Mouse (Mus musculus): ENCODE data around the gene Ebf1.

The Ebf1 gene

GRCm38 (mm10) chr11:44619131-44619886, 2.2 kb downstream of the Ebf1 start:
- DNase-seq (ENCODE audit: low spot score in 2 of 2) = no peak

DNA sequence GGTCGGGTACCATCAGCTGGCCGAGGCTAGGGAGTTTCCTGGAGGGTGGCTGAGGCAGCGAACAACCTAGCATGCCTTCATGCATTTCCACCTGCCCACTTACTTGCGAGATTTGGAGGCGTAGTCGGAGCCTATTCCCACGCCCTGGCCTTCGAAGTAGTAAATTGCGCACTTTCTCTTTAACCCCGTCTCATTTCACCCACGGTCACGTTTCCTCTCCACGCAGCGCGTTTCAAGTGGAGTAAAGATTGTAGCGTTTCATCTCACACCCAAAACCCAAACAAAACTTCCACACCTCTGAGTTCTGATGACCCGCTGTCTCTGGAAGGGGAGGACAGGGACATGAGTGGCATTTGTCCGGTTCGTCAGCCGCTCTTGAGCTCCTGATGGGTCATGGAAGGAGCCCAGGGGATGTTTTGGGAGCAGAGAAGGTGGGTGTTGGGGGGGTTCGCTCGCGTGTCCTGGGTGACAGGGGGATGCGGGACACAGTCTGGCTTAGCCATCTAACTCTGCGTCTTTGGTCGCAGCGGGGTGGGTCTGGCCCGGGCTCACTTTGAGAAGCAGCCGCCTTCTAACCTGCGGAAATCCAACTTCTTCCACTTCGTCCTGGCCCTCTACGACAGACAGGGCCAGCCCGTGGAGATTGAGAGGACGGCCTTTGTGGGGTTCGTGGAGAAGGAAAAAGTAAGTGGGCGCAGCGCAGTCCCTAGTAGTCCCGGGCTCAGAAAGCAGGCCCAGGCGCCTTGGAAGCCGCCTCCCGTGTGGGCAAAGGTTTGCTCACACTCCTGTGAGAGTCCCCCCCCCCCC, 3.0 kb downstream of the Ebf1 start:
- DNase-seq (ENCODE audit: low spot score in 2 of 2) = no peak

DNA sequence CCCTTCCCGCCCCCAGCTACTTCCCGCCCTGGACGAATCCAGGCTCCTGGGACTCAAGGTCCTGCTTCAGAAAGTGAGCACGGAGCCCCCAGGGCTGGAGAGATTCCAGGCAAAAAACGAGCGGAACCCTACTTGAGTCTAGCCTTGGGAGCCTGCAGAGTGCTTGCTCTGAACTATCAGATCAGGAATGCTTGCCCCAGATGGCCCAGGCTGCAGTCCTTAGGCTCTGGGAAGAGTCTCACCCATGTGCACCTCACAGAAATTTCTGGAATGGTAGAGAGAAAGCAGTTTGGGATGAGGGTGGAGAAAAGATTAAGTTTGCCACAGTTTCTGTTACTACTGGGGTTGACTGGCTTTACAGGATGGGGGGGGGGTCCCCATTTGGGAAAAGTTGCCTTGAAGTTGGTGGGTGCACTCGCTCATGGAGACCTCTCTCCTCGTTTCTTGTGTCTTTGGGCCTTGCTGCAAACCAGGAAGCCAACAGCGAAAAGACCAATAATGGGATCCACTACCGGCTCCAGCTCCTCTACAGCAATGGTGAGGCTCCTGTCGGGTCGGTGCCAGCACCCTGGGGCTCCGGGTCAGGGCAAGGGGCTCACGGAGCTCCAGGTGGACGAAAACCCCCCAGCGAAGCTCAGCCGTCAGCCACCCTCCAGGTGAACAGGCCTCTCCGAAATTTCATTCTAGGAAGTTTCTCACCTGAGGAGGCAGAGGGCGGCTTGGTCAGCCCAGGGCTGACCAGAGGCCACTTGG, 3.8 kb downstream of the Ebf1 start:
- no peak for DNase-seq (ENCODE audit: low spot score in 2 of 2)

DNA sequence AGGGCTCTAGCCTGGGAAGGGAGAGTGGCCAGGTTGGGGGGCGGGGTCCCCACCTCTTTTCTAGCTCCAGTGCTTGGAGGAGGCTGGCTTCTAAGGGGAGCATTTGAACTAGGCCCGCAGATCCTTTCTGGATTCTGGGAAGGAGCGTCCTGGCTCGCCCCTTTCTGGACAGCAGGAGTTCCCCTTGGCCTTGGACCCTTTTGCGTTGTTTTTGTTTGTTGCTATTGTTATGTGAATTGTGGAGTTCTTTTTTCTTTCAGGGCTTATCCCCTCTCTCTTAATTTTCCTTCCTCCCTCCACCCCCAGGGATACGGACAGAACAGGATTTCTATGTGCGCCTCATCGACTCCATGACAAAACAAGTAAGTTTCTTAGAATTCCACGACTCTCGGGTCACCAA, 4.5 kb downstream of the Ebf1 start:
- DNase-seq (ENCODE audit: low spot score in 2 of 2) = no peak

DNA sequence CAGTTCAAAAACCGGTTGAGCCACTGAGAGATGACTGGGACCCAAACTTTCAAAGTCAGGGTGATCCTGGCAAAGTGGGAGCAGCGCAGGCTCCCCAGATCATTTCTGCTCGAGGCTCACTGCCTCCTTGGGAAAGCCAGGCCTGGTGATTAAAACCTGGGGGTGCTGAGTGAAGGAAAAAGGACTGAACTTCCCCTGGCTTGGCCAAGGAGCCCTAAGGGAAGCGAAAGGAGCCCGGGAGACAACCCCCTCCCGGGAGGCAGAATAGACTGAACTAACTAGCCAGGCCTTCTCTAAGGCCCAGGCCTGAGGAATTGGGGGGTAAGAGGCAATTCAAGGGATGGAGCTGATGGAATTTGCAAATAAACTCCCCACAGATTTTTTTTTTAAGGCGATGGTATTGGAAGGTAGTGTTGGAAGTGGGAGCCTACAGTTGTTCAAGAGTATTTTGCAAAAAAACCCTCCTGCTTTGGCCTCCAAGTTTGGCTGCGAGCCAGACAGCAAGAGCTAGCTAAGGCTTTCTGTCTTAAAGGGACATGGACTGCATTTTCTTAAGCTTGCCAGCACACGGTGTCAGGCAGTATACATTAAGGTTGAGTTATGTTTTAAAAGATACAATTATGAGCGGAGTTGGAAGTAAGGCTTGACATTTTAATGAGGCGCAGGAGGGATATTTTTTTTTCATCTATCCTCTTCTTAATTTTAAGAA, 5.1 kb downstream of the Ebf1 start:
- DNase-seq (ENCODE audit: low spot score in 2 of 2) = no peak

DNA sequence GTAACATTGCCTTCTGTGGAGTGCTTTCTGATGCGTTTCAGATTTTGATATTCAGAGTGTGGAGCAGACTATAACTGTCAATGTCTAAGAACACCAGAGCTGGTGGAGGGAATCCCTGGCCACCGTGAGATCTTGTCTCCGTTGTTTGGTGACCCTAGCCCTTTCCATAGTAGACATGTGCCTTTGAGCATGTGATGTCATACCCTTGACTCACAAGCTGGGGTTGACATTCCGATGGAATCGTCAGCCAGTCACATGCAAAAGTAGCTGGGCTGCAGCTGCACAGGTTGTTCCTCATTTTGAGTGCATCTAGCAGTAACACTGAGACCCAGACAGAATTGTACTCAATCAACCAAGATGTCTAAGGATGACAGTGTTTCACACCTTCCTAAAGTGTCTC, 7.4 kb downstream of the Ebf1 start:
- DNase-seq (ENCODE audit: low spot score in 2 of 2) = no peak

GRCm38 (mm10) chr11:44626065-44626464, 8.9 kb downstream of the Ebf1 start:
- DNase-seq (ENCODE audit: low spot score in 2 of 2) = no peak

DNA sequence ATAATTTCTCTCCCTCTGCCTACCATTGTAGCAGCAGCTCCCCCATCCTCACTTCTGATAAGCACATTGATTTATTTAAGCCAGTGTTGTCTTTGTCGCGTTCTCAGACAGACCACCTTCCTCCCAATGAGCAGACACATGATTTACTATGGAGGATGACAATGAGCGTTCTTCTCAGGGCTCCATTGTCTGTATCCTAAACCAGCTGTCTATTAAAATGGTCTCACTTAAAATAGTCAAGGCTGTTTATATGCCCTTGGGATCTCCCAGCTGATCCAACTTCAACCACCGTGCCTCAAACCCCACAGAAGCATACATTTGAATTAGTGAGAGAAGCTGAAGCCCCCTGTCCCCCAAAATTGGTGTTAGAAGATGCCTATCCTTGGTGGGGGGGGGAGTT, 11.3 kb downstream of the Ebf1 start:
- DNase-seq (ENCODE audit: low spot score in 2 of 2) = no peak

DNA sequence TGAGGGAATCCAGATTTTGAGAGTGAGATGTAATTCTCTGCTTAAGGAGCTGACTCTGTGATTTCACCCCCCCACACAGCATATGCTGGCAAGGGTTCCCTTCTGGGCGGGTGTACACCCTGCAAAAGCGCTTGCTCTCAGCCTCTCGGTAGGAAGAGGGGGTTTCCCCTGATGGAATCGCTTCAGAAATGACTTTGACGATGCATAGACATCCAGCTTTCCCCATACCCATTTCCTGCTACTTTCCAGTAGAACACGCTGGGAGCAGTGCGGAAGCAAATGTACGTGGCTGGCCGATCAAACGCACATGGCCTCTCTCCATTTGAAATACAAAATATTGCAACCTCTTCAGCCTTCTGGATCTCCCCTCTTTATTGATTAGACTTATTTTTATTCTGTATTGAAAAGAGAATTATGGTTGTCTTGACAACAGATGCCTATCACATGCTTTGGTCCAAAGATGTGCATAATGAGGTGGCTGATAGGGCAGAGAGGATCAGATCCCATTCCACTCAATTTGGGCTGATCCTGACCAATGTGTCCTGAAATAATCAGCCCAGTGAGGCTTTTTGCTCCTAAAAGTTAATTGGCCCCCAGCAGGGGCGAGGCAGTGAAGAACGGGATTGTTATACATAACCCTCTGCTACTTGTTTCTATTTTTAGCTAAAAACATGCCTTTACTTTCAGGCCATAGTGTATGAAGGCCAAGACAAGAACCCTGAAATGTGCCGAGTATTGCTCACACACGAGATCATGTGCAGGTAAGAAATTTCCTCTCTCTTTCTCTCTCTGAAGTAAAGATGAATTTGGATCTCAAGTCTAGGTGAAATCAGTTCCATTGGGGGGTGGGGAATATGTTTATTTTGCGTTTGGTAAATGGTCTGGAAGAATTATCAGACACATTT, 15.2 kb downstream of the Ebf1 start:
- no peak for DNase-seq (ENCODE audit: low spot score in 2 of 2)

GRCm38 (mm10) chr11:44633001-44633693, 16.0 kb downstream of the Ebf1 start:
- DNase-seq (ENCODE audit: low spot score in 2 of 2) = no peak

DNA sequence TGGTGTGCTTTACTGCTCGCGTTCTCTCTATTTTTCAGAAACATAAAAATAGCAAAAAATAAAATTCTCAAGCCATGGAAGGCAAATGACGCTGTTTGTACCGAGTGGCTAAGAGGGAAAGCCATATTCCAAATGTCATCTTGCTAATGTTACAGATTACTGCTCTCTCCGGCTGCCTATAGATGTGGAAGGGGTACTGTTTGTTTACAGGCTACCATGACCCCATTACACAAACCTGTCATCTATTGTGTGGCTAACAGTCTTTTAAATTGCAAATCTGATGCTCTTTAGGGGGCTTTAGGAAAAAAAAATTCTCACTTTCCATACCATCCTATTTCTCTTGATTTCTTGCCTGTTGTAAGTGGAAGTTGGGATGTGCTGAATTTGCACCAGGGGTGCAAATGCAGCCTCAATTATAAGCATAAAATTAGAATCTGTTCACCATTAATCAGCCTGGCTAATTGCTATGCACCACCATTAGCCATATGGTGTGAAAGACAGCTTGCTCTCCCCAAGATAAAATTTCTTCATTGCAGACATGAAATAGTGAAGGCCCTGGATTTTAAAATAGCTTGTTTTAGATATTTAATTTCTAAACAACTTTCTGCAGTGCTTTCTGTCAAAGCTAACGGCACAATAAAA, 17.6 kb downstream of the Ebf1 start:
- DNase-seq (ENCODE audit: low spot score in 2 of 2) = no peak

- DNase-seq (ENCODE audit: low spot score in 2 of 2) = no peak
Measured at GRCm38 (mm10) chr11:44636241-44636640, 19.1 kb downstream of the Ebf1 start.

DNA sequence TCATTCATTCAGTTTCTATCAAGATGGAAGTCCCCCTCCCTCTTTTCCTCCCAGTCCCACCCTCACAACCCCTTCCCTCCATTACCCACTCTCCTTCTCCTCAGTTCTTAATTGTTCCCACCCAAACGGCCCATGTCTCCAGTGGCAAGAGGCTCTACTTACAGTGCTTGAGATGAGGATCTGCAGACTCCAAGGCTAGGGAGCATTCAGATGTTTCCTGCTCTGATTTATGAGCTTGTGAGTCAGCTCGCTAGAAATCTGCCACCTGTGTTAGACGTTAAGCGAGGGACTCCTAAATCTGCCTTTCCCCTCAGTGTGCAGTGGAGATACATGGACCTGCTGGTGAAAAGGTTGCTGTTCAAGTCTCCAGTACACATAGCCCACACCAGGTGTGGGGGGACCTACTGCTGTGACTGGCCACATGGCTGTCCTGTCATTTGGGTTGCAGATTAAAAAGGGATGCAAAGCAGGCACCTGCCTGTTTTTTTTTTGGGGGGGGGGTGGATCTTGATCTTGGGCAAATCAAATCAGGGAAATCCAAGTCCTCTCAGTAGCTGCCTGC, 21.2 kb downstream of the Ebf1 start:
- DNase-seq (ENCODE audit: low spot score in 2 of 2) = no peak

DNA sequence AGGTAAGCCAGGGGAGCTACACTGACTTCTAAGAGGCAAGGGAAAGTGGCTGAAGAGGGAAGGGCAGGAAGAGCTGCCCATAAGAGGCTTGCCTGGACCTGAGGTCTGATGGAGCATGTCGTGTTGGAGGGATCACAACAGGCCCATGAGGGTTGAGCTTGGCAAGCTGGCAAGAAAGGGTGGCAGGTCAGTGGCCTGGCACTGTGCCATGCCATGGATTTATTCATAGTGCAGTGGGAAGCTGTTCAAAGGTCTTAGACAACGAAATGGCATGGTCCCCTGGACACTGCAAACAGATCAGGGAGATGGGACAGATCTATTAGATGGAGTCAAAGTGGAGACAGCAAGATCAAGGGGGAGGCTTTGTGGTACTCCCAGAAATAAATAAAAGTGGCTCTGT, 24.4 kb downstream of the Ebf1 start:
- DNase-seq (ENCODE audit: low spot score in 2 of 2) = no peak

- no peak for DNase-seq (ENCODE audit: low spot score in 2 of 2)
Measured at GRCm38 (mm10) chr11:44654340-44655019, 37.4 kb downstream of the Ebf1 start.

- DNase-seq (ENCODE audit: low spot score in 2 of 2) = no peak
Measured at GRCm38 (mm10) chr11:44655468-44655867, 38.4 kb downstream of the Ebf1 start.

- DNase-seq (ENCODE audit: low spot score in 2 of 2) = no peak
Measured at GRCm38 (mm10) chr11:44656916-44657315, 39.8 kb downstream of the Ebf1 start.

GRCm38 (mm10) chr11:44657833-44658395, 40.8 kb downstream of the Ebf1 start:
- no peak for DNase-seq (ENCODE audit: low spot score in 2 of 2)

Data from frontal cortex, postnatal 25 days (tissue).